Mouse (Mus musculus) skeletal muscle tissue, adult 2 months (tissue): ENCODE measurements at regions not wholly inside any gene's neighbourhood (a gene's known extent, or its start where the extent isn't known, plus 50 kb on each side); places are given as distances from the start of the nearest gene placed in this dataset.
A peak's percentile ranks its signal among the peaks of the same experiment; 100 is the strongest.

Experiments
- DNase-seq: peaks from one replicate; pipeline ENCODE4 v3.0.0-alpha.2; 2012; ENCODE audit warnings: low read depth, low spot score

- DNase-seq, result no peak
Observed at GRCm38 (mm10) chr14:61665815-61666214, 58.6 kb downstream of the Kcnrg start.

- DNase-seq, result no peak
Observed at GRCm38 (mm10) chr14:61673184-61673583, 65.9 kb downstream of the Kcnrg start.

GRCm38 (mm10) chr14:61678107-61678506 lies 70.8 kb downstream of the Kcnrg start:
- no peak for DNase-seq

- DNase-seq, result peak; percentile 97
Observed at GRCm38 (mm10) chr14:61680818-61681707, 73.8 kb downstream of the Kcnrg start.

GRCm38 (mm10) chr14:61681708-61682701 lies 74.7 kb downstream of the Kcnrg start:
- peak; percentile 93 for DNase-seq

- DNase-seq, result peak; percentile 65
Observed at GRCm38 (mm10) chr14:61682721-61683355, 75.6 kb downstream of the Kcnrg start.

GRCm38 (mm10) chr14:61683356-61683740 lies 76.1 kb downstream of the Kcnrg start:
- DNase-seq, result no peak

- no peak for DNase-seq
Observed at GRCm38 (mm10) chr14:61683791-61684411, 76.6 kb downstream of the Kcnrg start.

- no peak for DNase-seq
Observed at GRCm38 (mm10) chr14:61684473-61685230, 77.4 kb downstream of the Kcnrg start.

- no peak for DNase-seq
Observed at GRCm38 (mm10) chr14:61685231-61685800, 78.1 kb downstream of the Kcnrg start.

- DNase-seq, result no peak
Observed at GRCm38 (mm10) chr14:61686101-61686691, 78.9 kb downstream of the Kcnrg start.

- no peak for DNase-seq
Observed at GRCm38 (mm10) chr14:61686821-61687341, 79.6 kb downstream of the Kcnrg start.

GRCm38 (mm10) chr14:61687346-61688012 lies 80.2 kb downstream of the Kcnrg start:
- no peak for DNase-seq

- DNase-seq, result no peak
Observed at GRCm38 (mm10) chr14:61688013-61688520, 80.8 kb downstream of the Kcnrg start.

- DNase-seq, result no peak
Observed at GRCm38 (mm10) chr14:61688666-61689065, 81.4 kb downstream of the Kcnrg start.

- no peak for DNase-seq
Observed at GRCm38 (mm10) chr14:61689281-61689680, 82.0 kb downstream of the Kcnrg start.

- no peak for DNase-seq
Observed at GRCm38 (mm10) chr14:61689776-61690175, 82.5 kb downstream of the Kcnrg start.

- no peak for DNase-seq
Observed at GRCm38 (mm10) chr14:61691785-61692372, 84.6 kb downstream of the Kcnrg start.
